Comparison of ENCODE assay signal across 8 mouse cellular contexts in genomic region chrX:135087068-135087579, GRCm38 (mm10).
DNase-seq lines count a peak whose midpoint lies in the region; TF ChIP-seq lines count a peak whose summit lies in the region.
"Not testable (repeated sequence)": the region's sequence is repeated elsewhere in the genome, so short reads cannot be mapped to it uniquely, and the experiment has no call there.

No protein-coding gene starts in this region.

- 11% methylated on average over 7 of the region's 7 CpGs for WGBS in kidney, adult 2 months

- not testable (repeated sequence) for H3K9ac ChIP-seq in ES-Bruce4 (ENCODE audit: low read depth, poor library complexity, severe bottlenecking)

- not testable (repeated sequence) for H3K27ac ChIP-seq in ES-Bruce4 (ENCODE audit: insufficient read depth, low read length); kidney, adult 2 months (ENCODE audit: insufficient read depth, low read depth, low read length)

- not testable (repeated sequence) for H3K4me1 ChIP-seq in ES-Bruce4 (ENCODE audit: control insufficient read depth, insufficient read depth, low read length); kidney, adult 2 months (ENCODE audit: control insufficient read depth, insufficient read depth, low read length)

- DNase-seq in adrenal gland, postnatal 36 days = peak; percentile 24 to 63
- DNase-seq in gastrocnemius, postnatal 25 days = peak; percentile 48
- peak; percentile 10 for DNase-seq in kidney, adult 2 months
- peak; percentile 38 for DNase-seq in liver
- DNase-seq in lung, postnatal 25 days (ENCODE audit: low spot score) = peak; percentile 55
- DNase-seq in ovary, adult 18-20 months (ENCODE audit: low spot score) = peak; percentile 74
- DNase-seq in urinary bladder, postnatal 14 days (ENCODE audit: low spot score) = peak; percentile 28

- not testable (repeated sequence) for TF ChIP-seq POLR2A in ES-Bruce4 (IDR thresholded peaks at IDR 0.05; ENCODE audit: insufficient read depth, low read length); kidney, adult 2 months (IDR thresholded peaks at IDR 0.05; ENCODE audit: low read depth, low read length)

- not testable (repeated sequence) for H3K27me3 ChIP-seq in ES-Bruce4 (ENCODE audit: control insufficient read depth, insufficient read depth, low read length, poor library complexity, severe bottlenecking); kidney, adult 2 months (replicated peaks; ENCODE audit: control insufficient read depth, insufficient read depth, low read length)

- not testable (repeated sequence) for TF ChIP-seq CTCF in ES-Bruce4 (IDR thresholded peaks at IDR 0.05; ENCODE audit: low read depth, low read length); kidney, adult 2 months (conservative IDR thresholded peaks at IDR 0.05; ENCODE audit: insufficient read depth, insufficient read length, low read depth, low read length)

- peak overlapping the region; percentile 16; the same call in 1 of the 2 replicates for H3K4me3 ChIP-seq in ES-Bruce4 (ENCODE audit: low read depth, low read length)
- not testable (repeated sequence) for H3K4me3 ChIP-seq in kidney, adult 2 months (ENCODE audit: insufficient read depth, low read depth, low read length)

- not testable (repeated sequence) for H3K36me3 ChIP-seq in ES-Bruce4 (ENCODE audit: control insufficient read depth, insufficient read depth, low read length, poor library complexity, severe bottlenecking); kidney, adult 2 months (ENCODE audit: control insufficient read depth, insufficient read depth, low read length)

- H3K9me3 ChIP-seq in ES-Bruce4 (replicated peaks; ENCODE audit: control insufficient read depth, insufficient read depth, low read length, poor library complexity, severe bottlenecking) = not testable (repeated sequence)

- not testable (repeated sequence) for TF ChIP-seq EP300 in ES-Bruce4 (IDR thresholded peaks at IDR 0.05; ENCODE audit: insufficient read depth, low read depth, low read length)

Comparison
In these comparisons a context has a peak if more than half of its experiments do, and no peak if none do; other contexts are left out.
1. DNase-seq: peak in every context shown above with its lines; median percentile 74 in ovary, adult 18-20 months; 55 in lung, postnatal 25 days; 48 in gastrocnemius, postnatal 25 days; 44 in adrenal gland, postnatal 36 days; 38 in liver; 28 in urinary bladder, postnatal 14 days; 10 in kidney, adult 2 months.